Mouse (Mus musculus) embryo, embryonic 11.5 days (tissue): Measurements from ENCODE around the gene Ptpn1.
A peak's percentile ranks its signal among the peaks of the same experiment; 100 is the strongest.

Experiments used
- DNase-seq: peaks from one replicate; pipeline ENCODE4 v3.0.0-alpha.2; 2012; ENCODE audit warnings: low read depth, low spot score

Gene Ptpn1

GRCm38 (mm10) chr2:167931985-167932726, at the start of gene Ptpn1:
TSS of gene Ptpn1 (plus strand) at chr2:167932057.
- DNase-seq = peak; percentile 92

- DNase-seq = no peak
These were observed 45.4 kb upstream of the Ptpn1 start for GRCm38 (mm10) chr2:167886485-167886884.

GRCm38 (mm10) chr2:167887516-167888347, 44.1 kb upstream of the Ptpn1 start:
- no peak for DNase-seq

- no peak for DNase-seq
These were observed 43.0 kb upstream of the Ptpn1 start for GRCm38 (mm10) chr2:167888834-167889233.

GRCm38 (mm10) chr2:167889886-167890285, 42.0 kb upstream of the Ptpn1 start:
- DNase-seq = no peak

GRCm38 (mm10) chr2:167891908-167892307, 39.9 kb upstream of the Ptpn1 start:
- DNase-seq = peak; percentile 49

- no peak for DNase-seq
These were observed 38.2 kb upstream of the Ptpn1 start for GRCm38 (mm10) chr2:167893680-167894079.

- DNase-seq = peak; percentile 63
These were observed 36.9 kb upstream of the Ptpn1 start for GRCm38 (mm10) chr2:167894948-167895372.

GRCm38 (mm10) chr2:167897896-167898295, 34.0 kb upstream of the Ptpn1 start:
- DNase-seq = no peak

GRCm38 (mm10) chr2:167899989-167900421, 31.9 kb upstream of the Ptpn1 start:
- peak; percentile 48 for DNase-seq

- DNase-seq = no peak
These were observed 29.6 kb upstream of the Ptpn1 start for GRCm38 (mm10) chr2:167902116-167902703.

GRCm38 (mm10) chr2:167903242-167903952, 28.5 kb upstream of the Ptpn1 start:
- no peak for DNase-seq

- no peak for DNase-seq
These were observed 27.1 kb upstream of the Ptpn1 start for GRCm38 (mm10) chr2:167904621-167905367.

- DNase-seq = no peak
These were observed 26.3 kb upstream of the Ptpn1 start for GRCm38 (mm10) chr2:167905561-167905960.

GRCm38 (mm10) chr2:167906729-167907128, 25.1 kb upstream of the Ptpn1 start:
- DNase-seq = no peak

- DNase-seq = no peak
These were observed 22.2 kb upstream of the Ptpn1 start for GRCm38 (mm10) chr2:167909531-167910177.

GRCm38 (mm10) chr2:167910178-167910540, 21.7 kb upstream of the Ptpn1 start:
- no peak for DNase-seq

- DNase-seq = no peak
These were observed 20.3 kb upstream of the Ptpn1 start for GRCm38 (mm10) chr2:167911511-167911910.

- DNase-seq = no peak
These were observed 12.8 kb upstream of the Ptpn1 start for GRCm38 (mm10) chr2:167919081-167919480.

- DNase-seq = no peak
These were observed 11.8 kb upstream of the Ptpn1 start for GRCm38 (mm10) chr2:167920041-167920440.
